Mouse (Mus musculus) fat pad, adult 2 months (tissue): ENCODE measurements around the gene Lag3.

Experiments
- DNase-seq: peaks from one replicate; pipeline ENCODE4 v3.0.0-alpha.2; 2011; ENCODE audit warnings: low read depth, low spot score; ENCODE audit errors: extremely low read depth

The Lag3 gene

DNA sequence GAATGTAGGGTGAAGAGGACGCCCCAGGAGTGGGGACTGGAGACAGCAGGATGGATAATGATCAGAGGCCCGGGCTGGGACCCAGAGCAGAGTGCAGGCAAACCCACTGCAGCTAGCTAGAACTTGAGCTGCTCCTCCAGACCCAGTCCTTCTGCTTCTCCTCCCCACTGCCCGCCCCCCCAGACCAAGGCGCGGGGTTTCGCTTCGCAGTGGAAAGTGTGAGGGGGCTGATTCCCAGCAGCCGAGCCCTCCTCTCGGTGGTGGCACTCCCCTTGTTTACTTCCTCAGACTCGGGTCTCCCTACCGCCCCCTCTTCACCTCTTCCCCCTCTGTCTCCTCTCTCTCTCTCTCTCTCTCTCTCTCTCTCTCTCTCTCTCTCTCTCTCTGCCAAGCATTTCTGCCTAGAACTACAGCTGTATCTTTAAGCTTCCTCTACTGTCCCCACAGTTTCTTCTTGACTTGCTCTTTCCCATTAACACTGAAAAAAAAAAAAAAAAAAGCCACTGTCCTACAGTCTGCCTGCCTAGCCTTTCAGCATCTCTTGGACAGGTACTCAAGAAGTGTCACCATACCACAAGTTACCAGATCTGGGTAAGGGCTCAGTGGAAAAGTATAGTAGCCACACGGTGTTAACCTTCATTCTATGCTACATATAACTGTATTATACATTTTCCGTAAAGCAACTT lies at the start of gene Lag3:
Gene Lag3, minus strand, starts transcription at position 173 of the 686 bp plus-strand sequence.
- no peak for DNase-seq

- DNase-seq = no peak
Measured at GRCm38 (mm10) chr6:124961021-124961420, 49.5 kb upstream of the Lag3 start.

DNA sequence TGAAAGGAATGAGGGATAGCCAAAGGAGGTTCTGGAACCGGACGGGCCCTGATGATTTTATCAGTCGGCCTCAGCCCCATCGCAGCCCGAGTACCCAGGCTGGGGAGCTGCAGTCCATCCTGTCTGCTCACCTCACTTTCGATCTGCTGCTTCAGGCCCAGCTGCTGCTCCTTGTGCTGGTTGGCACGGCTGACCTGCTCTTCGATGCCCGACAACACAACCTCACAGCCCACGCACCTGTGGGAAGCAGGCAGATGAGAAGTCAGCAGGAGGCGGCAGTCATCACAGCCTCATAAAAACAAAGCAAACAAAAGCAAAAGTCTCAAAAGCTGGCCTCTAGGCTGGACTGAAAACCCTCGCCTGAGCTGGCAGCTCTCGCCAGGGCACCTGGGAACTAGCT lies 48.5 kb upstream of the Lag3 start:
- DNase-seq = peak; percentile 91

DNA sequence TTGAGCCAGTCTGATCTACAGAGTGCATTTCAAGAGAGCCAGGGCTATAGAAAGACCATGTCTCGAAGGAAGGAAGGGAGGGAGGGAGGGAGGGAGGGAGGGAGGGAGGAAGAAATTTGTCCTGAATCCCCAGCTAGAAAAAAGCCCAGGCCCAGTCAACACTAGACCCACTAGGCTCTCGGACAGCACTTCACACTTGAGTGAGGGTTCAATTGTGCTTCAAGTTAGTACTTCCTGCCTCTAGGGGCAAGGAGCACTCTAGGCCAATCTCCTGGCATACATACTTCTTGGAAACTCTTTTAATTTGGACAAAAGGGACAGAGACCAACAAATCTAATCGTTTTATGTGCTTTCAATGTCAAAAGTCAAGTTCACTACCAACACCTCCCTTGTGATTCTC lies 46.6 kb upstream of the Lag3 start:
- no peak for DNase-seq

GRCm38 (mm10) chr6:124955212-124955611 lies 43.7 kb upstream of the Lag3 start:
- peak; percentile 95 for DNase-seq

DNA sequence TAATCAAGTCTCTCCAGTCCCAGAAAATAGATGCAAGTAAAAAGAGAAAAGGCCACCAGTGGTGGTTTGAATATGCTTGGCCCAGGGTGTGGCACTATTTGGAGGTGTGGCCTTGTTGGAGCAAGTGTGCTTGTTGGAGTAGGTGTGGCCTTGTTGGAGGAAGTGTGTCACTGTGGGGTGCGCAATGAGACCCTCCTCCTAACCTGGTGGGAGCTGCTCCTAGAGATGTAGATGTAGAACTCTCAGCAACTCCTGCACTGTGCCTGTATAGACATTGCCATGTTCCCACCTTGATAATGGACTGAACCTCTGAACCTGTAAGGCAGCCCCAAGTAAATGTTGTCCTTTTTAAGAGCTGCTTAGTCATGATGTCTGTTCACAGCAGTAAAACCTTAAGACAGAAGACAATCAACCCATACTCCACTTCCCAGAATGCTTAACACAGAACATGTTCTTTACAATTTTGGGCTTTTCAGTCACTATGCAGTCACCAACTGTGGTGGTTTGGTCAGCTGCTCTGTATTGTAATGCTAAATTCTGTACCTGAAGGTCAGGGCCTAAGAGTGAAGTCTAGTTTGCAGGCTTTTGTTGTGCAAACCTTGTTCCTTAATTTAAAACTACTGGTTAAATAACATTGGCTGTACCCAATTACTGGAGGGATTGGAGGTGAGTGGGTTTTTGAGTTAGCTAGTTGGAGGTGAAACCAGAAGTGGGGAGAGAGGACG lies 42.6 kb upstream of the Lag3 start:
- DNase-seq = no peak

GRCm38 (mm10) chr6:124943526-124943925 lies 32.0 kb upstream of the Lag3 start:
- DNase-seq = no peak

DNA sequence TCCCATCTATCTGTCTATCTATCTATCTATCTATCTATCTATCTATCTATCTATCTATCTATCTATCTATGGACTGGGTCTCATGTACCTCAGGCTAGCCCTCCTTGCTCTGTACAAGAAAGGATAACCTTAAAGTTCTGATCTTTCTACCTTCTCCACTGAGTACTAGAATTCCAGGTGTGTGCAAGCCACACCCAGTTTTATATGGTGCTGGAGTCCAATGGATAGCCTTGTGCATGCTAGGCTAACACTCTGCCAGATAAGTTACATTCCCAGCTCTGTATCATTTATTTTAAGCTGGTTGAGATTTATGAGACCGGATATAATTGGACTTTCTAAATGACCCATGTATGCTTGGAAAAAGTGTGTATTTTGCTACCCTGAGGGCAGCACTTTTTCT lies 30.2 kb upstream of the Lag3 start:
- DNase-seq = no peak

DNA sequence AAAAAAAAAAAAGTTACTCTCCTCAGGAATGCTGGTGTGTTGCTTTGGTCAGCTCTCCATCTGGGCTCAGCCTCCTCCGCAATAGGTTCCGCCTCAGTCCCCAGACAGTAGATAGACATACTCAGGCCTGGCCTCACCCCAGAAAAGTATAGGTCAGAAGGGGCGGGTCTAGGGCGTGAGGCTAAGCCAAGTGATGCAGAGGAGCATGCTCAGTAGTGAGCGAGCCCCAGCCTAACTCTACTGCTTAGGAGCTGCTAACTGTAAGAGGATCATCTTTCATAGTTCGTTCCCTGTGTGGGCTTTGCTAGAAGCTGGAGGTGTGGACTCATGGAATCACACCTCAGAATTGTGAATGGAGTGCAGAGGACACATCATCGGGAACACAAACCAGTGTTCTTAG lies 27.0 kb upstream of the Lag3 start:
- DNase-seq = no peak

GRCm38 (mm10) chr6:124937493-124937892 lies 26.0 kb upstream of the Lag3 start:
- DNase-seq = no peak

DNA sequence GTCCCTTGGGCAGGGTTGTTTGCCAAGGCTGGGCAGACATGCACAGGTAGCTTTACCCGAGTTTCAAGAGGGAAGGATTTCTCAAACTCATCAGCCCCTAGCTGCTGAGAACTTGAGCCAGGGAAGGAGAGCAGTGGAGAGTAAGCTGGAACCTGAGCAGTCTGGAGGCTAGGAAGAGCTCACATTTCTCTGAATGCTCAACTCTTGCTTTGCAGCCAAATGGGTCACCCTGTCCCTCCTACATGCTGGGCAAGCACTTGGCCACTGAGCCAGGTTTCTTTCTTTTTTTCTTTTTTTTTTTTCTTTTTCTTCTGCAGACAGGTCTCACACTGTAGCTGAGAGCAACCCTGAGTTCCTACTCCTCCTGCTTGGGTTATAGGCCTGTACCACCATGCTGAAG lies 25.2 kb upstream of the Lag3 start:
- DNase-seq = no peak

- DNase-seq = no peak
Measured at GRCm38 (mm10) chr6:124934670-124935069, 23.2 kb upstream of the Lag3 start.

DNA sequence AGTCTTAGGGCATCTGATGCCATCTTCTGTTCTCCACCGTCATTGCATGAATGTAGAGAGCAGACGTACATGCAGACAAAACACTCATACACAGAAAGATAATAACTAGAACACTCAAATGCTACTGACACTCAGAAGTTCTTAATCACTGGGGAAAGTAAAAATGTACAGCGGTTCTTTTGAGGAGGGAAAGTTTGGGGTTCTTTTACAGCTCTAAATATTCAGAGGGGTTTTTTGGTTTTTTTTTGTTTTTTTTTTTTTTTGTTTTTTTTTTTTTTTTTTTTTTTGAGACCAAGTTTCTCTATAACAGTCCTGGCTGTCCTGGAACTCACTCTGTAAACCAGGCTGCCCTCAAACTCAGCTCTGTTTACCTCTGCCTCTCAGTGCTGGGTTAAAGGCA lies 21.6 kb upstream of the Lag3 start:
- no peak for DNase-seq

DNA sequence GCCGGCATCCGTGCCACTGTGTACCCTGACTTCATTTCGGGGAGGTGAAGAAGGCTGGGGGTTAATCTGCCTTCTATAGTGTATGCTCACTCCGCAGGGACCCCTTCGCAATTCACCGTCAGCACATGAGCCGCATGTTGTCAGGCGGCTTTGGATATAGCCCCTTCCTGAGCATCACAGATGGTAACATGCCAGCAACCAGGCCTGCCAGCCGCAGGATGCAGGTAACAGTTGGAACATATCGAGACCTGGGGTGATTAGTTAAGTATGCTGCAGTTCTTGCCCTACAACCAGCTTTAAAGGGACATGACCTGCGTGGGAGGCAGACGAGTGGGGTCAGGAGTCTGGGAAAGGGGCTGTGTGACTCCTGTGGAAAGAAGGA lies 20.8 kb upstream of the Lag3 start:
- no peak for DNase-seq

DNA sequence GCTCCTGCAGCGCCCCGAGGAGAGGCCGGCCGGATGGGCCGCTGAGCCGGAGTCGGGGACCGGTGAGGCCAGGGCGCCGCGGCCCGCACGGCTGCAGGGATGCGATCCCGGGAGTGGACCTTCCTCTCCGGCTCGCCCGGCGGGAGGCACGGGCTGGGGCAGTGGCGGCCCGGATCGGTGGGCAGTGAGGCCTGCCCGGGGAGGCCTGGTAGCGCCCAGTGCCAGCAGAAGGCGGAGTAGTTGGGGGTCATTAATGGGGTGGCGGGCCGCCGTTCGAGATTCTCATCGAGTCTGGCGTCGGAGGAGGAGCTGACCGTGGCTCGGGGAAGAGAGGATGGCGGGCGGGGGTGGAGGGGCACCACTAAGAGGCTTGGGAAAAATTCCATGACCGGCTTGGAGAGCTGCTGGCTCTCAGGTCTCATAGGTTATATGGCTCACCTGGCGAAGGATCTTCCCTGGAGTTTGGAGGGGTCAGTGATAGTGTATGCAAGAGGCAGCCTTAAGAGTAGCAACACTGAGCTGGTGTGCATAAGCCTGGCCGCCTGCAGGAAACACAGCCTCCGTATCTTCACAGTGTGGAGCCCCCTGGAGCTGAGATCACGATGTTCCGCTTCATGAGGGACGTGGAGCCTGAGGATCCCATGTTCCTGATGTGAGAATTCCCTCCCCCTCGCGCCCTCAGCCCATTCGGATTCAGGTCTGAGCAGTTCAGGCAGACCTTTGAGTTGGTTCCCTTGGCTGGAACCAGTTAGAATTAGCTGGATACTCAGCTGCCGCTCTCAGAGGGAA lies 20.2 kb upstream of the Lag3 start:
- no peak for DNase-seq

- DNase-seq = no peak
Measured at GRCm38 (mm10) chr6:124930754-124931524, 19.4 kb upstream of the Lag3 start, which contains the start of gene Mlf2. TSS of gene Mlf2 (plus strand) at chr6:124931386.

- DNase-seq = no peak
Measured at GRCm38 (mm10) chr6:124930231-124930630, 18.7 kb upstream of the Lag3 start.

GRCm38 (mm10) chr6:124925941-124926340 lies 14.4 kb upstream of the Lag3 start:
- DNase-seq = no peak

DNA sequence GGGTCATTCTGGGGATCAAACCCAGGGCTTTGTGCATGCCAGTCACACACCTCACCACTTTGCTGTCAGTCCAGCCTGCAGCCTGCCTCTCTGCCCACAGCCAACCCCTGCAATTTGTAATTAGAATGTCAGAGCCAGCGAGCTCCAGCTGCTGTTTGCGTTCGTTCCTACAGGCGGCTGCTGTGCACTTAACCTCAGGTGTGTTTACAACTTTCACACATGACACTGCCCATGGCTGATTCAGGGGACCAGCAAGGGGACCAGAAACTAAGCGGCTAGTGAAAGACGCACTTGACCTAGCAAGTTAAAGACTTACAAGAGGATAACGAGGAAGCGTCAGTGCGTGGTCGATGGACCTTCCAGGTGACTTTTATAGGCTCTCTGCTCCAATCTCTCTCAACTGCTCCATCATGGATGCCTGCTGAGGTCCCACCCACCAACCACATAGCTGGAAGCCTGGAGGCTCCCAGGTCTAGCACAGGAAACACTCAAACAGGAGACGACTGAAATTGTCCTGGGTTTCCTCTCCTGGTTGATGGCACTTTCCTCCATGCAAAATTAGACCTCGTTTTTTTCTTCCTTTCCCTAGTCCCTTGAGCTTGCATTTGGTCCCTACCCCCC lies 13.8 kb upstream of the Lag3 start:
- no peak for DNase-seq

DNA sequence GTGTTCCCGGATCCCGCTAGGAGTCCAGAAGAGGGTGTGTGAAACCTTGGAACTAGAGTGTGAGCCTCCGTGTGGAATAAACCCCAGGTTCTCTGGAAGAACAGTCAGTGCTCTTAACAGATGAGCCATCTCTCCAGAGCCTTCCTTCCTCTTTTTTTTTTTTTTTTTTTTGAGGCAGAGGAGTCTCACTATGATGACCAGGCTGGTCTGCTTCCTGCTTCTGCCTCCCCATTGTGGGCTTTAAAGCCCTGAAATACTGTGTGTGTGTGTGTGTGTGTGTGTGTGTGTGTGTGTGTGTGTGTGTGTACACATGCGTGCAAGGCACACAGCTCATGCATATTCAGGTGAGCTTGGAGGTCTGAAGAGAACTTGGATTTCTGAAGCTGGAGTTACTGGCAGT lies 10.0 kb upstream of the Lag3 start:
- DNase-seq = no peak
